Mouse (Mus musculus) adrenal gland, postnatal 36 days (tissue): ENCODE data around the gene Arl5c. TPM values are rescaled to one million over a fixed set of nuclear protein-coding genes. Genes with fewer than 3 reads are reported as not detected.

Source experiments
- microRNA-seq: library from miRNA; unstranded; fragments of <30 nt; microRNA quantifications from one replicate; pipeline ENCODE4 v1.2.0, GENCODE M21; 2021
- total RNA-seq, 2 experiments: library from RNA; stranded (reverse); gene quantifications; 2 replicates each; pipeline ENCODE4 v1.2.3; 2021

The Arl5c gene
- total RNA-seq, 2 experiments from 2014 or later, result 0.76 to 0.92 TPM

Small RNA genes within 50 kb of the gene (microRNA-seq; reads per million reads assigned to microRNA genes)
- gene Gm22461 (not detected), gene Gm27597 (not detected)

Other genes with a start within 250 kb of the Arl5c start
- 10 to 100 TPM; 20.2 to 26.3 TPM for gene Cwc25, start 229.6 kb downstream of the Arl5c start, total RNA-seq
- not detected for gene 1700001P01Rik, start 220.3 kb downstream of the Arl5c start, total RNA-seq
- 100 to 1,000 TPM; 851 to 921 TPM for gene Rpl23, start 213.7 kb downstream of the Arl5c start, total RNA-seq
- gene Lasp1, start 197.2 kb downstream of the Arl5c start, total RNA-seq, result 100 to 1,000 TPM; 103 to 128 TPM
- 1 to 10 TPM; 2.8 to 3.6 TPM for gene B230217C12Rik, start 155.4 kb downstream of the Arl5c start, total RNA-seq
- 1 to 10 TPM in 1 of 2 experiments, under 1 TPM in 1; 0.63 to 1.6 TPM for gene Fbxo47, start 112.0 kb downstream of the Arl5c start, total RNA-seq
- 10 to 100 TPM in 1 of 2 experiments, 1 to 10 TPM in 1; 7.1 to 17.2 TPM for gene Plxdc1, start 9.7 kb downstream of the Arl5c start, total RNA-seq
- gene Cacnb1, start 26.9 kb upstream of the Arl5c start, total RNA-seq, result 1 to 10 TPM; 6.9 to 8.4 TPM
- 1,000 to 10,000 TPM; 1,174 to 1,217 TPM for gene Rpl19, start 30.5 kb upstream of the Arl5c start, total RNA-seq
- 1 to 10 TPM; 1.7 to 6.9 TPM for gene Stac2, start 57.3 kb upstream of the Arl5c start, total RNA-seq
- gene Fbxl20, start 154.2 kb upstream of the Arl5c start, total RNA-seq, result 10 to 100 TPM; 31.8 to 42.9 TPM
- gene Med1, start 197.1 kb upstream of the Arl5c start, total RNA-seq, result 10 to 100 TPM; 65.4 to 72.5 TPM
- gene Cdk12, start 206.9 kb upstream of the Arl5c start, total RNA-seq, result 10 to 100 TPM; 42.8 to 50.6 TPM